Mouse (Mus musculus): ENCODE data around the gene Pip4k2a. TPM values are rescaled to one million over a fixed set of nuclear protein-coding genes. Genes with fewer than 3 reads are reported as not detected.

Gene Pip4k2a
- polyA plus RNA-seq, 1 experiment from 2014 or later = 7.5 TPM

GRCm38 (mm10) chr2:18861607-18862158, 136.2 kb downstream of the Pip4k2a start:
- peaks cover 82% of the 10 kb centered on the region for H3K27me3 ChIP-seq (ENCODE audit: poor library complexity, severe bottlenecking)
- H3K27ac ChIP-seq = no peak overlapping the region
- H3K4me3 ChIP-seq = no peak overlapping the region
- no peaks in the 10 kb centered on the region for H3K9me3 ChIP-seq
- peaks cover 38% of the 10 kb centered on the region for H3K4me1 ChIP-seq
- WGBS = 83% methylated on average over 5 of the region's 5 CpGs
- no peak for DNase-seq (ENCODE audit: extremely low spot score, low spot score)
- 0 out of 2 replicates have a peak, but pooled peaks cover 3% of the 10 kb centered on the region for H3K36me3 ChIP-seq (replicated peaks)

DNA sequence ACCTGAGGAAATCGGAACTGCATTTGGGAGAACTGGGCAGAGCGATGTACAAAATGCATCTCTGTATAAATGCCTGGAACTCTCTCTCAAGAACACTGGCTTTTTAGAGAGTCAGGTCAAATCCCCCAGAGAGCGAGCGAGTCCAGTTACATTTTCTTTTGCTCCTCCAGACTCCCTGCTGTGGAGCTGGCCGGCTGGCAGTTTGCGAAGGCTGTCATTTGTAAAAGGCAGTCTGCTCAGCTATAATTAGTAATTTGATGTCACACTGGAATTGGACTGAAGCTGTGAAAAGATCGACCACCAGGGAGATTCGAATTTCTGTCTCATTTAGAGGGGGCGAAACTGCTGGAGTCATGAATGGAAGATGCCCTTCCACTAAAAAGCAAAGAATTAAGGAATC, 137.2 kb downstream of the Pip4k2a start:
- H3K9me3 ChIP-seq = no peaks in the 10 kb centered on the region
- no peak overlapping the region for H3K4me3 ChIP-seq
- H3K27me3 ChIP-seq (ENCODE audit: poor library complexity, severe bottlenecking) = peaks cover 75% of the 10 kb centered on the region
- DNase-seq (ENCODE audit: extremely low spot score, low spot score) = peak; percentile 32
- H3K36me3 ChIP-seq (replicated peaks) = 0 out of 2 replicates have a peak, but pooled peaks cover 3% of the 10 kb centered on the region
- H3K4me1 ChIP-seq = peaks cover 48% of the 10 kb centered on the region
- H3K27ac ChIP-seq = no peak overlapping the region
- WGBS = 14% methylated on average over 9 of the region's 9 CpGs

DNA sequence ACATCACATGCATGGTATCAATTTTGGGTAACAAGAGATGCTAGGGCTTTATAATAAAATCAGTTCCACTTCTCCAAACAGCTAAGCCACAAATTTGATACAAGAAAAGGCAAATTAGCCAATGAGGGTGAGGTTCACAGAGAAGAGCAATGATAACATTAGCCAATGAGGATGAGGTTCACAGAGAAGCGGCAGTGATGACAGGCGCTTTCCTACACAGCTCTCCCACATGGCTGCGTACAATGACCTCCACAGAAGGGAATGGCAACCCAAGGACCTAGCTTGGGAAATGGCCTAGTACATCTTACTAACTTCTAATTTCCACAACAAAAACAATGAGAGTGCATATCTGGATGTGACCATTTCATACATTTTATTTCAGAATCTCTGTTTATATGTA, 140.0 kb downstream of the Pip4k2a start:
- H3K9me3 ChIP-seq = no peaks in the 10 kb centered on the region
- DNase-seq (ENCODE audit: extremely low spot score, low spot score) = no peak
- H3K4me3 ChIP-seq = no peak overlapping the region
- peaks cover 56% of the 10 kb centered on the region for H3K4me1 ChIP-seq
- H3K36me3 ChIP-seq (replicated peaks) = 0 out of 2 replicates have a peak, but pooled peaks cover under 1% of the 10 kb centered on the region
- WGBS = 91% methylated on average over 3 of the region's 3 CpGs
- peaks cover 73% of the 10 kb centered on the region for H3K27me3 ChIP-seq (ENCODE audit: poor library complexity, severe bottlenecking)
- no peak overlapping the region for H3K27ac ChIP-seq

DNA sequence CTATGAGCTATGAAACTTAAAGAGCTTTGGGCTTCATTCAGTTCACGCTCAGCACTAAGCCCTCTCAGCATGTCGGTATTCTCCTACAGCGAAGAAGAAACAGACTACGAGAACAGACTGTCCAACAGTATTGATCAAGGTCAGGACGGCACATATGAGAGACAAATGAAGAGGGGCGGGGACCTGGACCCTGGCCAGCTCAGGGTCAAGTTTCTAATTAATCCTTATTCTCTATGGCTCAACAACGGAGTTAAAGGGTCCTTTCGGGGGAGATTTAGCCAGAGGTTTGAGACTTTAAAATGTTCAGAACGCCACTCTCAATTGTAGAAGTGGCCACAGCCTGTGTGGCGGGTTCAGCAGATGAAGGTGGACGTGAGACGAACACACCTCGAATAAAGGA, 141.5 kb downstream of the Pip4k2a start:
- Histone ChIP-seq H3K36me3 (replicated peaks) (0 out of 2 replicates have a peak, but pooled peaks cover 3% of the 10 kb centered on the region), H3K4me3 (no peak overlapping the region), H3K27ac (no peak overlapping the region), H3K27me3 (ENCODE audit: poor library complexity, severe bottlenecking) (peaks cover 60% of the 10 kb centered on the region), H3K4me1 (peaks cover 52% of the 10 kb centered on the region), H3K9me3 (no peaks in the 10 kb centered on the region)
- peak; percentile 28 for DNase-seq (ENCODE audit: extremely low spot score, low spot score)
- WGBS = 40% methylated on average over 13 of the region's 13 CpGs

DNA sequence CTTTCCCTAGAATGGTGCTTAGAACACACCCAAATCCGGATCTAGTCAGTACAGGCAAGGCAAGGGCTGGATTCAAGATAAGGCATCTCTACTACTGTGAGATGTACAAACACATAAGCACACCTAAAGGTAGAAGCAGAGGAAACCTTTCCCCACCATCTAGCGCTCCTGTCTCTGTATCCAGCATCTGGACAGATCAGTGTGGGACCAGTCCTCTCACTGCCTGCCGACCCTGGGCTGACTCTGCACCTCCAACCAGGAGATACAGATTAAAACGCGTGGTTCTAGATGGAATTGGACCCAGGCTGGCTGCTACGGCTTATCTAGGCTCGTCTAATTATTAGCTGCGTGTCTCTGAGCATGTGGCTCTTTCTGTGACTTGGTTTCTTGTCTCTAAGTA, 142.7 kb downstream of the Pip4k2a start:
- no peak for DNase-seq (ENCODE audit: extremely low spot score, low spot score)
- Histone ChIP-seq H3K27ac (no peak overlapping the region), H3K4me3 (no peak overlapping the region), H3K4me1 (peaks cover 43% of the 10 kb centered on the region), H3K9me3 (no peaks in the 10 kb centered on the region), H3K36me3 (replicated peaks) (0 out of 2 replicates have a peak, but pooled peaks cover 3% of the 10 kb centered on the region), H3K27me3 (ENCODE audit: poor library complexity, severe bottlenecking) (peaks cover 55% of the 10 kb centered on the region)
- WGBS = 74% methylated on average over 8 of the region's 8 CpGs

- WGBS = 93% methylated on average over 5 of the region's 5 CpGs
- DNase-seq (ENCODE audit: extremely low spot score, low spot score) = no peak
- H3K4me1 ChIP-seq = peaks cover 36% of the 10 kb centered on the region
- H3K27me3 ChIP-seq (ENCODE audit: poor library complexity, severe bottlenecking) = peaks cover 36% of the 10 kb centered on the region
- no peak overlapping the region for H3K4me3 ChIP-seq
- H3K9me3 ChIP-seq = no peaks in the 10 kb centered on the region
- H3K27ac ChIP-seq = no peak overlapping the region
- H3K36me3 ChIP-seq (replicated peaks) = 0 out of 2 replicates have a peak, but pooled peaks cover 3% of the 10 kb centered on the region
These were observed 144.6 kb downstream of the Pip4k2a start for GRCm38 (mm10) chr2:18853345-18853744.

GRCm38 (mm10) chr2:18850657-18851056, 147.3 kb downstream of the Pip4k2a start:
- Histone ChIP-seq H3K27me3 (ENCODE audit: poor library complexity, severe bottlenecking) (peaks cover 22% of the 10 kb centered on the region; the same call in 1 of the 2 replicates), H3K9me3 (no peaks in the 10 kb centered on the region), H3K36me3 (replicated peaks) (peaks cover 4% of the 10 kb centered on the region; the same call in 1 of the 2 replicates), H3K4me1 (peaks cover 11% of the 10 kb centered on the region), H3K27ac (no peak overlapping the region), H3K4me3 (no peak overlapping the region)
- 60% methylated on average over 8 of the region's 8 CpGs for WGBS
- DNase-seq (ENCODE audit: extremely low spot score, low spot score) = no peak

DNA sequence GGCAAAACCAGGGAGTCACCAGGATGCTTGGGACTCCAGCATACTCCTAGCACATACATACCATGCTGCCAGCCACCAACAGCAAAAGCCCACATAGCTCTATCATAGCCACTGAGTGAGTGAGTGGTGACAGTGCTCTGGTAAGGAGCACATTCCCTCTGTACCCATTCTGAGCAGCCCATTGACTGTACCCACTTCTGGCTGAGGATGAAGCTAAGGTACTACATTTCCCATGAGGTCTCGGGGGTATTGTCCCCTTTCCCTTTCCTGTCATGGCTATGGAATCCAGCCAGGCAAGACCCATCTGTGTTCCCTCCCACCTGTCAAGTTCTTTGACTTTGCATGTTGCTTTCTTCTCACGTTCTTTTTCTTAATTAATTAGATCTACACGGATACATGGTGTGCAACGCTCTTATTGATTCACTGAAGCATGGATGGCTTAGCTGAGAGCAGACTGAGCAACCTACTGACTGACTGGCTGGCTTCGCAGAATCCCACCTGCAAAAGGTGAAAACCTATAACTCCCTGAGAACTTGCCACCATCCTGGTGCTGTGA, 149.8 kb downstream of the Pip4k2a start:
- peaks cover 3% of the 10 kb centered on the region; the same call in 1 of the 2 replicates for H3K4me1 ChIP-seq
- 85% methylated on average over 5 of the region's 5 CpGs for WGBS
- no peak overlapping the region for H3K4me3 ChIP-seq
- no peaks in the 10 kb centered on the region for H3K9me3 ChIP-seq
- peaks cover 19% of the 10 kb centered on the region for H3K36me3 ChIP-seq (replicated peaks)
- H3K27me3 ChIP-seq (ENCODE audit: poor library complexity, severe bottlenecking) = peaks cover 4% of the 10 kb centered on the region; the same call in 1 of the 2 replicates
- no peak for DNase-seq (ENCODE audit: extremely low spot score, low spot score)
- no peak overlapping the region for H3K27ac ChIP-seq

- Histone ChIP-seq H3K4me1 (no peaks in the 10 kb centered on the region), H3K36me3 (replicated peaks) (peaks cover 18% of the 10 kb centered on the region), H3K9me3 (no peaks in the 10 kb centered on the region), H3K4me3 (no peak overlapping the region), H3K27me3 (ENCODE audit: poor library complexity, severe bottlenecking) (no peaks in the 10 kb centered on the region), H3K27ac (no peak overlapping the region)
- 90% methylated on average over 6 of the region's 6 CpGs for WGBS
- no peak for DNase-seq (ENCODE audit: extremely low spot score, low spot score)
These were observed 155.4 kb downstream of the Pip4k2a start for GRCm38 (mm10) chr2:18842527-18842926.

- 93% methylated on average over 8 of the region's 8 CpGs for WGBS
- H3K36me3 ChIP-seq (replicated peaks) = peaks cover 18% of the 10 kb centered on the region
- H3K27ac ChIP-seq = no peak overlapping the region
- no peaks in the 10 kb centered on the region for H3K9me3 ChIP-seq
- H3K4me3 ChIP-seq = no peak overlapping the region
- H3K27me3 ChIP-seq (ENCODE audit: poor library complexity, severe bottlenecking) = no peaks in the 10 kb centered on the region
- DNase-seq (ENCODE audit: extremely low spot score, low spot score) = no peak
- no peaks in the 10 kb centered on the region for H3K4me1 ChIP-seq
These were observed 156.9 kb downstream of the Pip4k2a start for GRCm38 (mm10) chr2:18841051-18841450.

GRCm38 (mm10) chr2:18839532-18839931, 158.4 kb downstream of the Pip4k2a start:
- Histone ChIP-seq H3K27ac (no peak overlapping the region), H3K27me3 (ENCODE audit: poor library complexity, severe bottlenecking) (no peaks in the 10 kb centered on the region), H3K4me3 (no peak overlapping the region), H3K9me3 (no peaks in the 10 kb centered on the region), H3K36me3 (replicated peaks) (peaks cover 6% of the 10 kb centered on the region), H3K4me1 (no peaks in the 10 kb centered on the region)
- no peak for DNase-seq (ENCODE audit: extremely low spot score, low spot score)
- WGBS = 94% methylated on average over 4 of the region's 4 CpGs

DNA sequence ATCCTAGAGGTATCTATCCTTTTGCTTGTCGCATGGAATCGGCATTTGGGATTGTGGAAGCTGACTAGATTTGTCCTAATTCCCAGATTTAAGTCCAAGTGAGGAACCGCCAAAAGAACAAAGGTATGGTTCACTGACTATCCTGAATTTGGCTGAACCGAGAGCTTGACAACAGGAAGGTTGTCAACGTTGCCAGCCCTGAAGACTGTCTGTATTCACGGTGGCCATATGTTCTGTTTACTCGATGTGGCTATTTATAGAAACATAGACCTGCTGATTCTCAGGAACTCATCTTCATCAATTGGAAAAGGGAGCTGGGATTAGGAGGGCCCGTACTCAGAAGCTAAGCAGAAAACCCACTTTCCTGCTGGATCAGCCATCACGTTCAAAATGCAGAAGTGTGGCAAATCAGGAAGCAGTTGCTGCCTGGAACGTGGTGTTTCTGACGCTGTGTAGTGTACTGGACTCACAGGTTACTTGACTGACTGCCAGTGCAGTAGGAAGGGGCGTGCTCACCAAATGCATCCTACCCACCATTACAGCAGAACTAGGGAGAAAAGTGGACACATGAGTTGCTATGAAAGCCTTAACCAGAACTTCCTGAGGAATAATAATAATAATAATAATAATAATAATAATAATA, 162.5 kb downstream of the Pip4k2a start:
- no peak for DNase-seq (ENCODE audit: extremely low spot score, low spot score)
- H3K27ac ChIP-seq = no peak overlapping the region
- 93% methylated on average over 12 of the region's 12 CpGs for WGBS
- H3K4me1 ChIP-seq = no peaks in the 10 kb centered on the region
- H3K9me3 ChIP-seq = no peaks in the 10 kb centered on the region
- no peaks in the 10 kb centered on the region for H3K27me3 ChIP-seq (ENCODE audit: poor library complexity, severe bottlenecking)
- H3K36me3 ChIP-seq (replicated peaks) = no peaks in the 10 kb centered on the region
- no peak overlapping the region for H3K4me3 ChIP-seq

DNA sequence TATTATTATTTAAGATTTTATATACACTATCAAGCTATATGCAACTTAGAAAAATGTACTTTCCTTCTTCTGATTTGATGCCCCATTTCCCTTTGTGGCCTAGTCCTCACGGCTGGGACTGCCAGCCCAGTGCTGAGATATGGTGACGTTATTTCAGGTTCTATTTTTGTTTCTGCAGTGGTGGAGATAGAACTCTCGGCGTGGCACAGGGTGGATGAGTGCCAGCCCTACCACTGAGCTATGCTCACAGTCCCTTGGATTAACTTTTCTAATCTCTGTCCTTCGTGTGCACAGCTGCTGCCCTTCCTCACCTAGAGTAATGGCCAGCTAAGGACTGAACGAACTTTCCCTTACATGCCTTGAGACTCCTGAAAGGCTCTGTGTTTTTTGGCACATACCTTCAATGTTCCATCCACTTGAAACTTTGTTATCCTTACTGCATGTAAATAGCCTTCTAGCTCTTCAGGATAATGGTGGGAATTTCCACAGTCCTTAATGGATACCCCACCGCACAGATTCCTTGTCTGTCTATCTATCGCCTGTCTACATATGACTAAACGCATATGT, 164.8 kb downstream of the Pip4k2a start:
- no peaks in the 10 kb centered on the region for H3K4me1 ChIP-seq
- no peaks in the 10 kb centered on the region for H3K9me3 ChIP-seq
- H3K27me3 ChIP-seq (ENCODE audit: poor library complexity, severe bottlenecking) = no peaks in the 10 kb centered on the region
- H3K4me3 ChIP-seq = no peak overlapping the region
- H3K27ac ChIP-seq = no peak overlapping the region
- DNase-seq (ENCODE audit: extremely low spot score, low spot score) = no peak
- 92% methylated on average over 9 of the region's 9 CpGs for WGBS
- H3K36me3 ChIP-seq (replicated peaks) = no peaks in the 10 kb centered on the region
